Mouse (Mus musculus) liver, embryonic 14.5 days (tissue): ENCODE measurements at regions not wholly inside any gene's neighbourhood (a gene's known extent, or its start where the extent isn't known, plus 50 kb on each side); places are given as distances from the start of the nearest gene placed in this dataset.

ENCODE experiments used
- ATAC-seq: fragments of 200-750 bp; cut with Nextera tagmentation; 2 replicates; pipeline ENCODE4 v1.8.0; 2017; ENCODE audit warnings: moderate number of reproducible peaks, mild to moderate bottlenecking, moderate library complexity; ENCODE audit not compliant: insufficient read depth
- DNase-seq, 3 experiments: peaks; one replicate each; pipeline ENCODE4 v3.0.0-alpha.2; 2012 to 2013; ENCODE audit warnings: low read depth in 3 of 3, low spot score in 3 of 3
- H3K27ac ChIP-seq: fragments of 300-500 bp; sonication (generic); 2 replicates; pipeline ENCODE4 v1.5.1; 2014; ENCODE audit warnings: moderate library complexity, mild to moderate bottlenecking, control low read depth, inconsistent platforms
- H3K27me3 ChIP-seq: fragments of 300-500 bp; sonication (generic); 2 replicates; pipeline ENCODE4 v1.6.1; 2014; ENCODE audit warnings: mild to moderate bottlenecking, low read length, moderate library complexity; ENCODE audit not compliant: control insufficient read depth, insufficient read depth
- H3K36me3 ChIP-seq: fragments of 300-500 bp; sonication (generic); replicated peaks from 2 replicates; pipeline ENCODE4 v1.6.1; 2014; ENCODE audit warnings: low read depth; ENCODE audit not compliant: control insufficient read depth, insufficient read depth
- H3K4me1 ChIP-seq, 2 experiments: fragments of 200-500 bp in 1 of 2; fragments of 300-500 bp in 1 of 2; sonication (generic) in 1 of 2; replicated peaks; 2 replicates each; pipeline ENCODE4 v1.6.1; 2012 to 2014; ENCODE audit warnings: antibody characterized with exemption in 1 of 2, inconsistent platforms in 1 of 2, low read length in 1 of 2; ENCODE audit not compliant: control insufficient read depth in 2 of 2, insufficient read depth in 2 of 2
- H3K4me2 ChIP-seq: fragments of 300-500 bp; sonication (generic); 2 replicates; pipeline ENCODE4 v1.6.1; 2014; ENCODE audit warnings: low read depth, mild to moderate bottlenecking, control low read depth, moderate library complexity
- H3K4me3 ChIP-seq, 2 experiments: fragments of 200-500 bp in 1 of 2; fragments of 300-500 bp in 1 of 2; sonication (generic) in 1 of 2; 2 replicates each; pipeline ENCODE4 v1.5.1; 2012 to 2014; ENCODE audit warnings: low read depth in 2 of 2, low read length in 2 of 2, mild to moderate bottlenecking in 2 of 2, control low read depth in 1 of 2, inconsistent platforms in 1 of 2, moderate library complexity in 1 of 2; ENCODE audit not compliant: insufficient read depth in 1 of 2
- H3K9ac ChIP-seq: fragments of 300-500 bp; sonication (generic); replicated peaks from 2 replicates; pipeline ENCODE4 v1.6.1; 2014; ENCODE audit warnings: mild to moderate bottlenecking, control low read depth, moderate library complexity
- H3K9me3 ChIP-seq: fragments of 300-500 bp; sonication (generic); 2 replicates; pipeline ENCODE4 v1.6.1; 2016; ENCODE audit warnings: low read length, mixed read lengths; ENCODE audit not compliant: control insufficient read depth
- CTCF ChIP-seq: IDR thresholded peaks from 2 replicates; pipeline ENCODE4 v1.5.1; 2016; ENCODE audit warnings: antibody characterized with exemption, low read depth, control low read depth
- EP300 ChIP-seq: IDR thresholded peaks from 2 replicates; pipeline ENCODE4 v1.6.1; 2016; ENCODE audit warnings: antibody characterized with exemption, low read depth
- WGBS: fragments of 180-500 bp; shearing (Covaris S2); extraction: QIAGEN DNeasy Blood & Tissue Kit; methylation state at CpG from one replicate; pipeline ENCODE4 v1.1.7; 2014; ENCODE audit not compliant: insufficient replicate concordance; 5-methylcytosine and 5-hydroxymethylcytosine counted together

DNA sequence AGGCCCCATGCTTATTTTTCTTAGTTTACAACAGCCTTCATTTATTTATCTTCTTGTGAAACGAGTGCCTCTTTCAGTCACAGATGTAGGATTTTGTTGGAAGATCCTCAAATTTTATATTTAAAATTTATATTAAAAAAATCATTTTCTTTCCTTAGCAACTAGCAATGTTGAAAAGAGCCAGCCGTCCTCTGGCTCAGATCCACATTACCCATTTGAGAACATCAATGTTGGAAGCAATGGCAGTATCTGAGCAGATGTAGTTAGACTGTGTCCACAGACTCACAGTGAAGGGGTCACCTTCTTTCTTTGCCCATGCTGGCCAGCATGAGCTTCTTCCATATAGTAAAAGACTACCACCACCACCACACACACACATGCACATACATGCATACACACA, 2681.4 kb upstream of the Gm7489 start:
- H3K9ac ChIP-seq: no peak overlapping the region
- H3K4me2 ChIP-seq: no peak overlapping the region
- ATAC-seq (no peak), DNase-seq (no peak)
- no peak overlapping the region for H3K27ac ChIP-seq
- H3K36me3 ChIP-seq: no peaks in the 10 kb centered on the region
- WGBS: 60% methylated on average over 2 of the region's 2 CpGs
- H3K4me1 ChIP-seq: no peaks in the 10 kb centered on the region
- H3K9me3 ChIP-seq: no peaks in the 10 kb centered on the region
- H3K27me3 ChIP-seq: no peaks in the 10 kb centered on the region
- TF ChIP-seq EP300: no peak
- no peak for TF ChIP-seq CTCF
- H3K4me3 ChIP-seq: no peak overlapping the region

DNA sequence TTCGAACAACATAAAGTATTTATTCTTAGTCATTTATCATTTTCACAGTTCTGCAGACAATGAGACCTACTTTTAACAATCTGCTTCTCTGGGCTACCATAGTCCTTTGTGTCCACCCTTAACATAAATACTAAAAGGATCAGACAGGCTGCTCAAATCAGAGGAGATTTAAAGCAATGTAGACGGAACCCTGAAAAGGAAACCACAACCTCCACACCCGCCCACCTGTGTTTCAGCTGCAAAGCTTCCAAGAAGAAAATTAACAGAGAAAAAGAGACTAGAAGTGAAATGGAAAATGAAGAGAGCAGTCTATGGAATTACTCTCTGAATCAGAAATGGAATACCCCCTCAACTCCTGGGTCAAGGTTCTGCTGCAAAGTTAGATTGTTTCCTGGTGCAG, 2678.7 kb upstream of the Gm7489 start:
- no peak overlapping the region for H3K4me3 ChIP-seq
- ATAC-seq (no peak), DNase-seq (no peak)
- no peak overlapping the region for H3K4me2 ChIP-seq
- H3K9me3 ChIP-seq: no peaks in the 10 kb centered on the region
- no peaks in the 10 kb centered on the region for H3K4me1 ChIP-seq
- H3K36me3 ChIP-seq: no peaks in the 10 kb centered on the region
- TF ChIP-seq EP300 (no peak), CTCF (no peak)
- no peak overlapping the region for H3K27ac ChIP-seq
- no peaks in the 10 kb centered on the region for H3K27me3 ChIP-seq
- no peak overlapping the region for H3K9ac ChIP-seq
- 47% methylated on average over 3 of the region's 3 CpGs for WGBS

DNA sequence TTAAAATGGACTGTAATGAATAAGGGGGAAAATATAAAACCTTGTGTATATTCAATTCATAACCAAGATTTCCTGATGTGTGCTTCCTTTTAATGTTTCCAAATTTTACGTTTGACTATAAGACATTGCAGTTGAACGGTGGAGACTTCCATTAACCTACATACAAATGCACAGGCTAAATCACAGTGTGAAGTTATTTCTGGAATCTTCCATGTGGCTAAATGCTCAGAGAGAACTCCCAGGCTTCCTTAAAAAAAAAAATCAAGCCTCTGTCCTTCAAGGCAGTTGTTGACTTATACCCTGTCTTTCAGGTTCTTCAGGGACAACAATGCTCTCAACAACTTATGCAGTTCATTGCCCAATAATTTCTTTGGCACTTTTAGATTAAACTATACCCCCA, 2677.9 kb upstream of the Gm7489 start:
- H3K27ac ChIP-seq: no peak overlapping the region
- 67% methylated on average over 2 of the region's 2 CpGs for WGBS
- H3K4me2 ChIP-seq: no peak overlapping the region
- no peaks in the 10 kb centered on the region for H3K9me3 ChIP-seq
- no peak for TF ChIP-seq CTCF
- no peak for TF ChIP-seq EP300
- H3K4me3 ChIP-seq: no peak overlapping the region
- no peaks in the 10 kb centered on the region for H3K27me3 ChIP-seq
- no peaks in the 10 kb centered on the region for H3K36me3 ChIP-seq
- H3K9ac ChIP-seq: no peak overlapping the region
- ATAC-seq: no peak
- no peaks in the 10 kb centered on the region for H3K4me1 ChIP-seq
- no peak for DNase-seq

DNA sequence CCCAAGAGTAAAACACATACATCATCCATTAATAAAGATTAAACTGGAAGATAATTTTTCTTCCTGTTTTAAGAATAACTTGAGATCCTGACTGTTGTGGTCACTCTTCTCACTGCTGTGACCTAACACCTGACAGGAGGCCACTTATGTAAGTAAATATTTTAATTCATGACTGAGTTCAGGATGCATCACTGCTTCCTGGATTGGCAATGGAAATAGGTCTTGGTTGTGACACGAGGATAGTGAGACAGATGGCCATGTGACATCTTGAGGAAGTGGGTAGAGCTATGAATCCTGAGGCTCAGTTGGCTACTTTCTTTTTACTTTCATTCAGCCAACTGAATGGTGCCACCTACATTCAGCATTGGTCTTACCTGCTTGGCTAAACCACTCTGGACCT, 2649.8 kb upstream of the Gm7489 start:
- ATAC-seq (no peak), DNase-seq (no peak)
- no peaks in the 10 kb centered on the region for H3K27me3 ChIP-seq
- no peak overlapping the region for H3K4me3 ChIP-seq
- no peak overlapping the region for H3K4me2 ChIP-seq
- no peak overlapping the region for H3K27ac ChIP-seq
- no peak for TF ChIP-seq EP300
- TF ChIP-seq CTCF: no peak
- 33% methylated on average over 1 of the region's 1 CpGs for WGBS
- no peaks in the 10 kb centered on the region for H3K36me3 ChIP-seq
- H3K9ac ChIP-seq: no peak overlapping the region
- no peaks in the 10 kb centered on the region for H3K4me1 ChIP-seq
- H3K9me3 ChIP-seq: no peaks in the 10 kb centered on the region

DNA sequence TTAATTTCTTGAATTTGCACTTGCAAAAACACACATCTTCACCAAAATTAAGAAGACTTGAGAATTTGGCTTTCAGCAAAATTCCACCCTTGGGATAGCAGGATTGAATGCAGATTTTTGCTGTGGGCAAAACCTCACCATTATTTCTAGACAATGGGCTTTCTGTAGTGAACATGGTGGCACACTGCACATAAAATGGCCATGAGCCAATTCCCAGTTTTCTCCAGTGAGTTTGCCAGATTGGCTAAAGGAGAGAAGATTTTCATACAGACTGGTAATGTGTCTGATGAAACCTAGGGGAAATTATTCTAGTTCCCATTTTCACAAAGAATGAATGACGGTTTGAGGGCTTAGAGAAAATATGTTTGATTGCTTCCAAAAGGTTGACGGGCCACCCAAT, 2640.1 kb upstream of the Gm7489 start:
- TF ChIP-seq CTCF (no peak), EP300 (no peak)
- no peaks in the 10 kb centered on the region for H3K9me3 ChIP-seq
- no peaks in the 10 kb centered on the region for H3K27me3 ChIP-seq
- H3K4me1 ChIP-seq: no peaks in the 10 kb centered on the region
- no peak for DNase-seq
- no peak overlapping the region for H3K4me2 ChIP-seq
- H3K36me3 ChIP-seq: no peaks in the 10 kb centered on the region
- no peak overlapping the region for H3K27ac ChIP-seq
- no peak overlapping the region for H3K4me3 ChIP-seq
- no peak for ATAC-seq
- 60% methylated on average over 2 of the region's 2 CpGs for WGBS
- no peak overlapping the region for H3K9ac ChIP-seq
